Mouse (Mus musculus): Measurements from ENCODE around the gene Mvb12a. TPM values are rescaled to one million over a fixed set of nuclear protein-coding genes. Genes with fewer than 3 reads are reported as not detected.

Mvb12a gene
- total and polyA plus RNA-seq, 3 experiments, result 40.4 to 132 (median 75.9) TPM

GRCm38 (mm10) chr8:71572847-71573633 is 30.3 kb downstream of the Mvb12a start:
- no peaks in the 10 kb centered on the region for H3K36me3 ChIP-seq (replicated peaks)
- peaks cover 14% of the 10 kb centered on the region; the same call in 1 of the 2 replicates for H3K4me1 ChIP-seq (ENCODE audit: insufficient read depth, low read depth, low read length)
- ATAC-seq (ENCODE audit: extremely low read depth, insufficient number of reproducible peaks, low FRiP score, poor library complexity, severe bottlenecking), result no peak
- peaks cover 58% of the 10 kb centered on the region for H3K27me3 ChIP-seq (ENCODE audit: insufficient read depth, low read length)
- TF ChIP-seq GATA2 (IDR thresholded peaks at IDR 0.05; ENCODE audit: borderline replicate concordance, low read depth, low read length) (no peak), POLR2AphosphoS5 (IDR thresholded peaks at IDR 0.05; ENCODE audit: insufficient replicate concordance, low read depth, low read length) (no peak), TAL1 (conservative IDR thresholded peaks at IDR 0.05; ENCODE audit: low read depth, low read length) (no peak), GATA1 (IDR thresholded peaks at IDR 0.05; ENCODE audit: borderline replicate concordance, low read length) (no peak), CTCF (IDR thresholded peaks at IDR 0.05; ENCODE audit: low read depth, low read length) (no peak)
- H3K9me3 ChIP-seq (replicated peaks), result no peaks in the 10 kb centered on the region
- H3K4me3 ChIP-seq (ENCODE audit: low read depth, low read length), result no peak overlapping the region
- no peak for DNase-seq (ENCODE audit: low spot score)

- TF ChIP-seq TAL1 (conservative IDR thresholded peaks at IDR 0.05; ENCODE audit: low read depth, low read length), result no peak
- TF ChIP-seq GATA2 (IDR thresholded peaks at IDR 0.05; ENCODE audit: borderline replicate concordance, low read depth, low read length), result no peak
- no peak for TF ChIP-seq CTCF (IDR thresholded peaks at IDR 0.05; ENCODE audit: low read depth, low read length)
- TF ChIP-seq GATA1 (IDR thresholded peaks at IDR 0.05; ENCODE audit: borderline replicate concordance, low read length), result no peak
- no peak for TF ChIP-seq POLR2AphosphoS5 (IDR thresholded peaks at IDR 0.05; ENCODE audit: insufficient replicate concordance, low read depth, low read length)
- no peak for DNase-seq (ENCODE audit: low spot score)
These were observed 31.7 kb downstream of the Mvb12a start for GRCm38 (mm10) chr8:71574426-71574825.

GRCm38 (mm10) chr8:71575020-71575419 is 32.3 kb downstream of the Mvb12a start:
- Histone ChIP-seq H3K36me3 (replicated peaks) (no peaks in the 10 kb centered on the region), H3K27me3 (ENCODE audit: insufficient read depth, low read length) (peaks cover 56% of the 10 kb centered on the region), H3K4me1 (ENCODE audit: insufficient read depth, low read depth, low read length) (peaks cover 6% of the 10 kb centered on the region; the same call in 1 of the 2 replicates), H3K9me3 (replicated peaks) (no peaks in the 10 kb centered on the region), H3K4me3 (ENCODE audit: low read depth, low read length) (no peak overlapping the region)
- ATAC-seq (ENCODE audit: extremely low read depth, insufficient number of reproducible peaks, low FRiP score, poor library complexity, severe bottlenecking) (no peak), DNase-seq (ENCODE audit: low spot score) (no peak)
- no peak for TF ChIP-seq TAL1 (conservative IDR thresholded peaks at IDR 0.05; ENCODE audit: low read depth, low read length)
- no peak for TF ChIP-seq POLR2AphosphoS5 (IDR thresholded peaks at IDR 0.05; ENCODE audit: insufficient replicate concordance, low read depth, low read length)

More at GRCm38 (mm10) chr8:71574426-71574825, 31.7 kb downstream of the Mvb12a start:
- Histone ChIP-seq H3K4me1 (ENCODE audit: insufficient read depth, low read depth, low read length) (peaks cover 12% of the 10 kb centered on the region; the same call in 1 of the 2 replicates), H3K4me3 (ENCODE audit: low read depth, low read length) (peak overlapping the region; percentile 4; the same call in 1 of the 2 replicates), H3K36me3 (replicated peaks) (no peaks in the 10 kb centered on the region), H3K9me3 (replicated peaks) (no peaks in the 10 kb centered on the region), H3K27me3 (ENCODE audit: insufficient read depth, low read length) (peaks cover 57% of the 10 kb centered on the region)
- no peak for ATAC-seq (ENCODE audit: extremely low read depth, insufficient number of reproducible peaks, low FRiP score, poor library complexity, severe bottlenecking)

GRCm38 (mm10) chr8:71577856-71578387 is 35.2 kb downstream of the Mvb12a start:
- no peak for ATAC-seq (ENCODE audit: extremely low read depth, insufficient number of reproducible peaks, low FRiP score, poor library complexity, severe bottlenecking)
- no peak for DNase-seq (ENCODE audit: low spot score)
- H3K27me3 ChIP-seq (ENCODE audit: insufficient read depth, low read length), result peaks cover 46% of the 10 kb centered on the region
- H3K36me3 ChIP-seq (replicated peaks), result no peaks in the 10 kb centered on the region
- H3K4me3 ChIP-seq (ENCODE audit: low read depth, low read length), result no peak overlapping the region
- no peaks in the 10 kb centered on the region for H3K9me3 ChIP-seq (replicated peaks)
- H3K4me1 ChIP-seq (ENCODE audit: insufficient read depth, low read depth, low read length), result 0 out of 2 replicates have a peak, but pooled peaks cover 3% of the 10 kb centered on the region
- TF ChIP-seq TAL1 (conservative IDR thresholded peaks at IDR 0.05; ENCODE audit: low read depth, low read length) (no peak), GATA2 (IDR thresholded peaks at IDR 0.05; ENCODE audit: borderline replicate concordance, low read depth, low read length) (no peak), GATA1 (IDR thresholded peaks at IDR 0.05; ENCODE audit: borderline replicate concordance, low read length) (no peak), POLR2AphosphoS5 (IDR thresholded peaks at IDR 0.05; ENCODE audit: insufficient replicate concordance, low read depth, low read length) (no peak), CTCF (IDR thresholded peaks at IDR 0.05; ENCODE audit: low read depth, low read length) (no peak)

GRCm38 (mm10) chr8:71579009-71579408 is 36.3 kb downstream of the Mvb12a start:
- H3K4me3 ChIP-seq (ENCODE audit: low read depth, low read length), result no peak overlapping the region
- H3K27me3 ChIP-seq (ENCODE audit: insufficient read depth, low read length), result peaks cover 46% of the 10 kb centered on the region
- DNase-seq (ENCODE audit: low spot score) (no peak), ATAC-seq (ENCODE audit: extremely low read depth, insufficient number of reproducible peaks, low FRiP score, poor library complexity, severe bottlenecking) (no peak)
- H3K9me3 ChIP-seq (replicated peaks), result no peaks in the 10 kb centered on the region
- no peaks in the 10 kb centered on the region for H3K36me3 ChIP-seq (replicated peaks)
- H3K4me1 ChIP-seq (ENCODE audit: insufficient read depth, low read depth, low read length), result 0 out of 2 replicates have a peak, but pooled peaks cover 3% of the 10 kb centered on the region
- no peak for TF ChIP-seq CTCF (IDR thresholded peaks at IDR 0.05; ENCODE audit: low read depth, low read length)
- TF ChIP-seq TAL1 (conservative IDR thresholded peaks at IDR 0.05; ENCODE audit: low read depth, low read length), result no peak
- no peak for TF ChIP-seq POLR2AphosphoS5 (IDR thresholded peaks at IDR 0.05; ENCODE audit: insufficient replicate concordance, low read depth, low read length)
- no peak for TF ChIP-seq GATA2 (IDR thresholded peaks at IDR 0.05; ENCODE audit: borderline replicate concordance, low read depth, low read length)
- no peak for TF ChIP-seq GATA1 (IDR thresholded peaks at IDR 0.05; ENCODE audit: borderline replicate concordance, low read length)

GRCm38 (mm10) chr8:71579476-71579875 is 36.8 kb downstream of the Mvb12a start:
- DNase-seq (ENCODE audit: low spot score) (no peak), ATAC-seq (ENCODE audit: extremely low read depth, insufficient number of reproducible peaks, low FRiP score, poor library complexity, severe bottlenecking) (no peak)
- TF ChIP-seq TAL1 (conservative IDR thresholded peaks at IDR 0.05; ENCODE audit: low read depth, low read length) (no peak), GATA2 (IDR thresholded peaks at IDR 0.05; ENCODE audit: borderline replicate concordance, low read depth, low read length) (no peak), CTCF (IDR thresholded peaks at IDR 0.05; ENCODE audit: low read depth, low read length) (no peak), GATA1 (IDR thresholded peaks at IDR 0.05; ENCODE audit: borderline replicate concordance, low read length) (no peak), POLR2AphosphoS5 (IDR thresholded peaks at IDR 0.05; ENCODE audit: insufficient replicate concordance, low read depth, low read length) (no peak)
- H3K4me1 ChIP-seq (ENCODE audit: insufficient read depth, low read depth, low read length), result peaks cover 3% of the 10 kb centered on the region; the same call in 1 of the 2 replicates
- H3K36me3 ChIP-seq (replicated peaks), result no peaks in the 10 kb centered on the region
- H3K27me3 ChIP-seq (ENCODE audit: insufficient read depth, low read length), result peaks cover 46% of the 10 kb centered on the region
- H3K4me3 ChIP-seq (ENCODE audit: low read depth, low read length), result no peak overlapping the region
- no peaks in the 10 kb centered on the region for H3K9me3 ChIP-seq (replicated peaks)
